Mouse (Mus musculus): ENCODE results near the gene Zfp655. TPM values are rescaled to one million over a fixed set of nuclear protein-coding genes. Genes with fewer than 3 reads are reported as not detected.
"Not testable (repeated sequence)": the region's sequence is repeated elsewhere in the genome, so short reads cannot be mapped to it uniquely, and the experiment has no call there.

Gene Zfp655
- polyA plus RNA-seq, 1 experiment from 2014 or later, result 32.3 TPM

GRCm38 (mm10) chr5:145226453-145226852 is 5.1 kb upstream of the Zfp655 start:
- Histone ChIP-seq H3K4me2 (no peak overlapping the region), H3K4me1 (0 out of 2 replicates have a peak, but pooled peaks cover 4% of the 10 kb centered on the region), H3K4me3 (no peak overlapping the region), H3K27me3 (no peaks in the 10 kb centered on the region), H3K36me3 (peaks cover 17% of the 10 kb centered on the region), H3K27ac (no peak overlapping the region), H3K9ac (no peak overlapping the region), H3K9me3 (no peaks in the 10 kb centered on the region)
- WGBS, result 61% methylated on average over 2 of the region's 2 CpGs
- ATAC-seq (ENCODE audit: insufficient number of reproducible peaks, low FRiP score, low TSS enrichment, low read depth), result no peak

- H3K36me3 ChIP-seq, result peaks cover 11% of the 10 kb centered on the region
- H3K4me2 ChIP-seq; H3K27me3 ChIP-seq; ATAC-seq (ENCODE audit: insufficient number of reproducible peaks, low FRiP score, low TSS enrichment, low read depth); H3K9me3 ChIP-seq; H3K9ac ChIP-seq; H3K4me3 ChIP-seq; H3K27ac ChIP-seq: not testable (repeated sequence)
- 69% methylated on average over 6 of the region's 6 CpGs for WGBS
- peaks cover 16% of the 10 kb centered on the region for H3K4me1 ChIP-seq
Measured at GRCm38 (mm10) chr5:145229283-145229682, 2.2 kb upstream of the Zfp655 start.

- H3K9ac ChIP-seq, result no peak overlapping the region
Measured at GRCm38 (mm10) chr5:145230641-145231040, 874 bp upstream of the Zfp655 start.

GRCm38 (mm10) chr5:145231893-145232411 is 437 bp downstream of the Zfp655 start:
- Histone ChIP-seq H3K27ac (peak overlapping the region; percentile 91), H3K4me2 (peak overlapping the region; percentile 67), H3K4me1 (peaks cover 16% of the 10 kb centered on the region), H3K36me3 (peaks cover 35% of the 10 kb centered on the region), H3K27me3 (no peaks in the 10 kb centered on the region), H3K9me3 (no peaks in the 10 kb centered on the region), H3K4me3 (peak overlapping the region; percentile 72), H3K9ac (peak overlapping the region; percentile 85)
- peak; percentile 16 for ATAC-seq (ENCODE audit: insufficient number of reproducible peaks, low FRiP score, low TSS enrichment, low read depth)
- under 1% methylated on average over 39 of the region's 49 CpGs for WGBS

More at GRCm38 (mm10) chr5:145230641-145231040, 874 bp upstream of the Zfp655 start:
- no peak for ATAC-seq (ENCODE audit: insufficient number of reproducible peaks, low FRiP score, low TSS enrichment, low read depth)
- Histone ChIP-seq H3K27ac (no peak overlapping the region), H3K4me3 (peak overlapping the region; percentile 72), H3K9me3 (no peaks in the 10 kb centered on the region), H3K4me2 (peak overlapping the region; percentile 67), H3K27me3 (no peaks in the 10 kb centered on the region), H3K36me3 (peaks cover 25% of the 10 kb centered on the region), H3K4me1 (peaks cover 16% of the 10 kb centered on the region)
- WGBS, result 74% methylated on average over 4 of the region's 4 CpGs

GRCm38 (mm10) chr5:145234636-145235035 is 3.1 kb downstream of the Zfp655 start:
- Histone ChIP-seq H3K9me3 (no peaks in the 10 kb centered on the region), H3K36me3 (peaks cover 55% of the 10 kb centered on the region), H3K9ac (no peak overlapping the region), H3K4me3 (no peak overlapping the region), H3K27ac (no peak overlapping the region), H3K4me2 (no peak overlapping the region), H3K4me1 (peaks cover 16% of the 10 kb centered on the region), H3K27me3 (no peaks in the 10 kb centered on the region)
- ATAC-seq (ENCODE audit: insufficient number of reproducible peaks, low FRiP score, low TSS enrichment, low read depth), result no peak

- whole genome bisulfite sequencing, result 94% methylated on average over 3 of the region's 3 CpGs
- H3K36me3 ChIP-seq, result peaks cover 53% of the 10 kb centered on the region
- H3K4me1 ChIP-seq, result no peaks in the 10 kb centered on the region
- no peak overlapping the region for H3K4me3 ChIP-seq
- H3K9ac ChIP-seq, result no peak overlapping the region
- H3K4me2 ChIP-seq, result no peak overlapping the region
- no peaks in the 10 kb centered on the region for H3K27me3 ChIP-seq
- no peaks in the 10 kb centered on the region for H3K9me3 ChIP-seq
- no peak for ATAC-seq (ENCODE audit: insufficient number of reproducible peaks, low FRiP score, low TSS enrichment, low read depth)
- no peak overlapping the region for H3K27ac ChIP-seq
Measured at GRCm38 (mm10) chr5:145249520-145249919, 18.0 kb downstream of the Zfp655 start.

- not testable (repeated sequence) for ATAC-seq (ENCODE audit: insufficient number of reproducible peaks, low FRiP score, low TSS enrichment, low read depth); H3K4me1 ChIP-seq; H3K9me3 ChIP-seq; H3K9ac ChIP-seq; H3K4me3 ChIP-seq; H3K27ac ChIP-seq; H3K36me3 ChIP-seq; H3K27me3 ChIP-seq; H3K4me2 ChIP-seq
- WGBS, result 73% methylated on average over 2 of the region's 2 CpGs
Measured at GRCm38 (mm10) chr5:145273568-145273967, 42.1 kb downstream of the Zfp655 start.

- no peak overlapping the region for H3K9ac ChIP-seq
- peaks cover 9% of the 10 kb centered on the region; the same call in 1 of the 2 replicates for H3K4me1 ChIP-seq
- no peaks in the 10 kb centered on the region for H3K27me3 ChIP-seq
- WGBS, result 91% methylated on average over 2 of the region's 2 CpGs
- H3K36me3 ChIP-seq, result peaks cover 23% of the 10 kb centered on the region
- ATAC-seq (ENCODE audit: insufficient number of reproducible peaks, low FRiP score, low TSS enrichment, low read depth), result no peak
- no peak overlapping the region for H3K4me2 ChIP-seq
- H3K9me3 ChIP-seq, result no peaks in the 10 kb centered on the region
- H3K4me3 ChIP-seq, result peak overlapping the region; percentile 89
- H3K27ac ChIP-seq, result no peak overlapping the region
Measured at GRCm38 (mm10) chr5:145279948-145280347, 48.4 kb downstream of the Zfp655 start.

- peak within 1 kb of the TSS; percentile 89 for H3K4me3 ChIP-seq
- H3K9me3 ChIP-seq, result no peaks in the 10 kb centered on the region
- H3K9ac ChIP-seq, result peak within 1 kb of the TSS; percentile 87
- peaks cover 9% of the 10 kb centered on the region; the same call in 1 of the 2 replicates for H3K4me1 ChIP-seq
- no peaks in the 10 kb centered on the region for H3K27me3 ChIP-seq
- H3K27ac ChIP-seq, result peak within 1 kb of the TSS; percentile 91
- peak; percentile 95 for ATAC-seq (ENCODE audit: insufficient number of reproducible peaks, low FRiP score, low TSS enrichment, low read depth)
- peaks cover 29% of the 10 kb centered on the region for H3K36me3 ChIP-seq
- WGBS, result under 1% methylated on average over 50 of the region's 50 CpGs
- peak within 1 kb of the TSS; percentile 73 for H3K4me2 ChIP-seq
Measured at GRCm38 (mm10) chr5:145280371-145281143, 49.0 kb downstream of the Zfp655 start, which contains the start of gene Zscan25. Gene Zscan25, plus strand, starts transcription at chr5:145280500.

- Histone ChIP-seq H3K27ac (no peak overlapping the region), H3K36me3 (peaks cover 93% of the 10 kb centered on the region), H3K4me1 (no peaks in the 10 kb centered on the region), H3K4me3 (no peak overlapping the region), H3K9ac (no peak overlapping the region), H3K27me3 (no peaks in the 10 kb centered on the region), H3K4me2 (no peak overlapping the region), H3K9me3 (no peaks in the 10 kb centered on the region)
- WGBS, result 93% methylated on average over 5 of the region's 5 CpGs
- ATAC-seq (ENCODE audit: insufficient number of reproducible peaks, low FRiP score, low TSS enrichment, low read depth), result no peak
Measured at GRCm38 (mm10) chr5:145288382-145288781, 56.9 kb downstream of the Zfp655 start.

GRCm38 (mm10) chr5:145290697-145291096 is 59.2 kb downstream of the Zfp655 start:
- Histone ChIP-seq H3K27ac (no peak overlapping the region), H3K9me3 (no peaks in the 10 kb centered on the region), H3K9ac (no peak overlapping the region), H3K4me1 (no peaks in the 10 kb centered on the region), H3K27me3 (no peaks in the 10 kb centered on the region), H3K36me3 (peaks cover 70% of the 10 kb centered on the region), H3K4me2 (no peak overlapping the region), H3K4me3 (no peak overlapping the region)
- WGBS, result 97% methylated on average over 16 of the region's 16 CpGs
- ATAC-seq (ENCODE audit: insufficient number of reproducible peaks, low FRiP score, low TSS enrichment, low read depth), result no peak

- Histone ChIP-seq H3K27ac (no peak overlapping the region), H3K4me1 (no peaks in the 10 kb centered on the region), H3K4me3 (no peak overlapping the region), H3K27me3 (no peaks in the 10 kb centered on the region), H3K4me2 (no peak overlapping the region), H3K9me3 (no peaks in the 10 kb centered on the region), H3K9ac (no peak overlapping the region), H3K36me3 (peaks cover 53% of the 10 kb centered on the region)
- no peak for ATAC-seq (ENCODE audit: insufficient number of reproducible peaks, low FRiP score, low TSS enrichment, low read depth)
- WGBS, result 89% methylated on average over 6 of the region's 6 CpGs
Measured at GRCm38 (mm10) chr5:145292398-145292797, 60.9 kb downstream of the Zfp655 start.

Data from limb, embryonic 15.5 days (tissue).